Mouse (Mus musculus): ENCODE measurements at regions not wholly inside any gene's neighbourhood (a gene's known extent, or its start where the extent isn't known, plus 50 kb on each side); places are given as distances from the start of the nearest gene placed in this dataset.
"Not testable (repeated sequence)": the region's sequence is repeated elsewhere in the genome, so short reads cannot be mapped to it uniquely, and the experiment has no call there.

GRCm38 (mm10) chr4:67224533-67224932, 397.1 kb downstream of the Tlr4 start:
- Histone ChIP-seq H3K4me2 (ENCODE audit: low read depth) (no peak overlapping the region), H3K27me3 (ENCODE audit: control insufficient read depth, insufficient read depth, insufficient read length) (no peaks in the 10 kb centered on the region), H3ac (ENCODE audit: control insufficient read depth, insufficient read length) (no peak overlapping the region), H3K36me3 (ENCODE audit: control insufficient read depth, insufficient read depth) (no peaks in the 10 kb centered on the region), H3K4me3 (no peak overlapping the region), H3K79me2 (ENCODE audit: control insufficient read depth, insufficient read depth) (no peaks in the 10 kb centered on the region)
- TF ChIP-seq MAX (IDR thresholded peaks at IDR 0.05; ENCODE audit: low read depth), result no peak
- no peak for TF ChIP-seq E2F4 (IDR thresholded peaks at IDR 0.05; ENCODE audit: insufficient read depth)
- no peak for TF ChIP-seq MYOG (IDR thresholded peaks at IDR 0.05; ENCODE audit: control insufficient read depth in 1 of 3, insufficient read depth in 1 of 3, insufficient read length in 2 of 3, low read depth in 2 of 3)
- TF ChIP-seq TCF12 (IDR thresholded peaks at IDR 0.05; ENCODE audit: insufficient read depth, poor library complexity, severe bottlenecking), result no peak
- TF ChIP-seq CEBPB (IDR thresholded peaks at IDR 0.05; ENCODE audit: insufficient read depth, poor library complexity, severe bottlenecking), result no peak
- no peak for TF ChIP-seq SRF (IDR thresholded peaks at IDR 0.05; ENCODE audit: control insufficient read depth, insufficient read length, low read depth)
- no peak for TF ChIP-seq POLR2AphosphoS2 (IDR thresholded peaks at IDR 0.05; ENCODE audit: insufficient read length, low read depth)
- no peak for TF ChIP-seq REST (IDR thresholded peaks at IDR 0.05; ENCODE audit: insufficient read depth, insufficient read length)
- TF ChIP-seq POLR2A (IDR thresholded peaks at IDR 0.05; ENCODE audit: insufficient read length, low read depth), result no peak
- TF ChIP-seq TCF3 (IDR thresholded peaks at IDR 0.05; ENCODE audit: insufficient read length, low read depth), result no peak

DNA sequence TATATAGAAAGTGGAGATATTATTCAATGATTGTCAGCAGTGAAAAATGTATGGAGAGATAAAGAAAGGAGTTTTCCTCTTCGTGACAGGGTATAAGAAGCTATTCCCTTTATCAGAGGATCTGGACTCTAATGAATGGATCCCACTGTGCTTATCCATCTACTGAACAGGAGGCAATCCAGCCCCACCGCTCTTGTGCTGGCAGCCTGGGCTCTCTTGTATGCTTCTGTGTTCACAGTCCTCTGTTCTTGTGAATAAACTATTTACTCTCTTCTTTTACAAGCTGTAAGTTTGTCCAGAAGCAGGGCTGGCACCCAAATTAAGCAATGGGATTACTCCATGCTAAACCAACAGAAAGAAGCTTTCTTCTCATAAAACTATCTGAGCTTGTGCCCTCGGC, 401.8 kb downstream of the Tlr4 start:
- Histone ChIP-seq H3K36me3 (ENCODE audit: control insufficient read depth, insufficient read depth) (no peaks in the 10 kb centered on the region), H3ac (ENCODE audit: control insufficient read depth, insufficient read length) (no peak overlapping the region), H3K79me2 (ENCODE audit: control insufficient read depth, insufficient read depth) (no peaks in the 10 kb centered on the region), H3K4me2 (ENCODE audit: low read depth) (no peak overlapping the region), H3K27me3 (ENCODE audit: control insufficient read depth, insufficient read depth, insufficient read length) (no peaks in the 10 kb centered on the region), H3K4me3 (no peak overlapping the region)
- TF ChIP-seq USF1 (IDR thresholded peaks at IDR 0.05; ENCODE audit: low read depth) (no peak), TCF3 (IDR thresholded peaks at IDR 0.05; ENCODE audit: insufficient read length, low read depth) (no peak)

DNA sequence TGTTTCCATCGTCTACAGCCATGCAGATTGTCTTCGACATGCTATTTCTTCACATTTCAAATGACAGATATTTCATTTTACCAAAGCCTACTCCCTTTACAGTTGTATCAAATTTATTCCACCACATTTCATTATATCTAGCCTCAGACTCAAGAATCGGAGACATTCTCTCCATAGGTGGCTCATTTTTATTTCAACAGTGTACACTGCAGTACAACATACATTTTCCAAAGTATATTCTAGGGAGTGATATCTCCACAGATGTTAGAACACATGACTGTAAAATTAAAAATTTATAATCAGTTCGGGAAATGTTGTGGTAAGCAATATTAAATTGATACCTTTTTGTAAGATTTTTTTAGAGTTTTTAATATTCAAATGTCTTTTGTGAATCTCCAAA, 446.2 kb downstream of the Tlr4 start:
- Histone ChIP-seq H3K4me3 (no peak overlapping the region), H3K79me2 (ENCODE audit: control insufficient read depth, insufficient read depth) (no peaks in the 10 kb centered on the region), H3K36me3 (ENCODE audit: control insufficient read depth, insufficient read depth) (no peaks in the 10 kb centered on the region), H3K4me2 (ENCODE audit: low read depth) (no peak overlapping the region), H3ac (ENCODE audit: control insufficient read depth, insufficient read length) (no peak overlapping the region), H3K27me3 (ENCODE audit: control insufficient read depth, insufficient read depth, insufficient read length) (no peaks in the 10 kb centered on the region)
- no peak for TF ChIP-seq SRF (IDR thresholded peaks at IDR 0.05; ENCODE audit: control insufficient read depth, insufficient read length, low read depth)
- no peak for TF ChIP-seq POLR2AphosphoS2 (IDR thresholded peaks at IDR 0.05; ENCODE audit: insufficient read length, low read depth)
- no peak for TF ChIP-seq TCF12 (IDR thresholded peaks at IDR 0.05; ENCODE audit: insufficient read depth, poor library complexity, severe bottlenecking)
- TF ChIP-seq POLR2A (IDR thresholded peaks at IDR 0.05; ENCODE audit: insufficient read length, low read depth), result no peak
- no peak for TF ChIP-seq E2F4 (IDR thresholded peaks at IDR 0.05; ENCODE audit: insufficient read depth)

DNA sequence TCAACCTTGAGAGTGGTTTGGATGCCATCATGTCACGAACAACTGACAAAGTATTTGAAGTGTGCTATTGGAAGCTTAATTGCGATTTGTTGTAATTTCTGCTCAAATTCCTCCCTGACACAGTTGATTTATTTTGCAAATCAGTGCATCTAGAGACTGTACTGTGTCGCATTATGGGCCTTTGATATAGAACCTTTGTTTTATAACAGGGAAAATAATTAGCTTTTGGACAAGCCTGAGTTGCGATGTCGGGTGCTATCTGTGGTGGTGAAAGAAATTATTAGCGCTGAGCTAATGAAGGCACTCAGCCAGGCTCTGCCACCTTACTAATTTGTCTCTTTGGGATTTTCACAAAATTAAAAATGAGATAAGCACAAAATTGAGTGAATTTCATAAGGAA, 473.6 kb downstream of the Tlr4 start:
- H3K27me3 ChIP-seq (ENCODE audit: control insufficient read depth, insufficient read depth, insufficient read length), result no peaks in the 10 kb centered on the region
- H3K4me2 ChIP-seq (ENCODE audit: low read depth), result no peak overlapping the region
- H3K36me3 ChIP-seq (ENCODE audit: control insufficient read depth, insufficient read depth), result no peaks in the 10 kb centered on the region
- TF ChIP-seq REST (IDR thresholded peaks at IDR 0.05; ENCODE audit: insufficient read depth, insufficient read length) (no peak), MAX (IDR thresholded peaks at IDR 0.05; ENCODE audit: low read depth) (no peak), POLR2A (IDR thresholded peaks at IDR 0.05; ENCODE audit: insufficient read length, low read depth) (no peak), SRF (IDR thresholded peaks at IDR 0.05; ENCODE audit: control insufficient read depth, insufficient read length, low read depth) (no peak), POLR2AphosphoS2 (IDR thresholded peaks at IDR 0.05; ENCODE audit: insufficient read length, low read depth) (no peak), MYOD1 (IDR thresholded peaks at IDR 0.05; ENCODE audit: control insufficient read depth in 1 of 3, insufficient read length in 2 of 3, low read depth in 2 of 3) (no peak)
- H3K79me2 ChIP-seq (ENCODE audit: control insufficient read depth, insufficient read depth), result no peaks in the 10 kb centered on the region
- H3K4me3 ChIP-seq, result no peak overlapping the region
- no peak overlapping the region for H3ac ChIP-seq (ENCODE audit: control insufficient read depth, insufficient read length)

DNA sequence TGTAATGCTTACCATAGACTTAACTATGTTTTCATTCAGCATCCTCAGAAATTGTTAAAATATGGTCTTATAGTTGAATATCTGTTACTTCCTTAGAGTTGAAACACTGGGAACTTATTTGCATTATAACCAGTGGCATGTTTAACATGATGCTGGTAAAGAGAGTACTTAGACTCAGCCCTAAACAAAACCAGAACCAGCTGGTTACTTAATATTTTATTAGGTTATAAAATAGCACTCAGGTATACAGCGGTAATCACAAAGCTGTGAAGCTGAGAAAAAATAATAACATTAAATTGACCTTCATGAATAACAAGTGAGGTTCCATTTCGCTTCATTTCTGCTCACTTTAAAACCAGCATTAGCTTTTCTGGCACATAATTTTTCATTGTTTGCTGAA, 474.4 kb downstream of the Tlr4 start:
- Histone ChIP-seq H3ac (ENCODE audit: control insufficient read depth, insufficient read length) (no peak overlapping the region), H3K4me2 (ENCODE audit: low read depth) (no peak overlapping the region), H3K27me3 (ENCODE audit: control insufficient read depth, insufficient read depth, insufficient read length) (no peaks in the 10 kb centered on the region), H3K4me3 (no peak overlapping the region), H3K36me3 (ENCODE audit: control insufficient read depth, insufficient read depth) (no peaks in the 10 kb centered on the region), H3K79me2 (ENCODE audit: control insufficient read depth, insufficient read depth) (no peaks in the 10 kb centered on the region)
- TF ChIP-seq CEBPB (IDR thresholded peaks at IDR 0.05; ENCODE audit: insufficient read depth, poor library complexity, severe bottlenecking), result no peak
- TF ChIP-seq SRF (IDR thresholded peaks at IDR 0.05; ENCODE audit: control insufficient read depth, insufficient read length, low read depth), result no peak
- no peak for TF ChIP-seq TCF3 (IDR thresholded peaks at IDR 0.05; ENCODE audit: insufficient read length, low read depth)
- no peak for TF ChIP-seq POLR2AphosphoS2 (IDR thresholded peaks at IDR 0.05; ENCODE audit: insufficient read length, low read depth)
- no peak for TF ChIP-seq TCF12 (IDR thresholded peaks at IDR 0.05; ENCODE audit: insufficient read depth, poor library complexity, severe bottlenecking)

DNA sequence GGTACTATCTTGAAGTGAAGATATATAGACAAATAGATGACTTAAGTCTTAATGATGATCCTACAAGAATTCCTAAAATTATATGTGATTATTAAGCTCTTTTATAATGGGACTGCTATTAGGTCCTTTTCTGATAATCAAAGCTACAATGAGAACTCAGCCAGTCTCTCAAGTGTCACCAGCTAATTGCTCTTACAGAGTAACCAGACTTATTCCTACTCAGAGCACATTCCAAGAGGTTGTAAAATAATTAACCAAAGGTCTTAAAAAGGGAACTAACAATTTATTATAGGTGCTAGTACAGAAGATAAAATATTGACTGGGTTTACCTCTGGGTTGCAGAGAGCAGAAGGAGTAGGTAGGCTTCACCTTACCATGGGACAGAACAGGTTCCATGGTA, 492.7 kb downstream of the Tlr4 start:
- not testable (repeated sequence) for H3K36me3 ChIP-seq (ENCODE audit: control insufficient read depth, insufficient read depth); H3K79me2 ChIP-seq (ENCODE audit: control insufficient read depth, insufficient read depth); H3K4me3 ChIP-seq; H3ac ChIP-seq (ENCODE audit: control insufficient read depth, insufficient read length); H3K27me3 ChIP-seq (ENCODE audit: control insufficient read depth, insufficient read depth, insufficient read length); H3K4me2 ChIP-seq (ENCODE audit: low read depth)

All from myocyte (in vitro differentiated cells).